Mouse (Mus musculus) spleen, adult 12 weeks (tissue): ENCODE results near the gene Rab12.

Experiments used
- DNase-seq: peaks from one replicate; pipeline ENCODE4 v3.0.0; 2022; ENCODE audit warnings: low spot score

Gene Rab12

DNA sequence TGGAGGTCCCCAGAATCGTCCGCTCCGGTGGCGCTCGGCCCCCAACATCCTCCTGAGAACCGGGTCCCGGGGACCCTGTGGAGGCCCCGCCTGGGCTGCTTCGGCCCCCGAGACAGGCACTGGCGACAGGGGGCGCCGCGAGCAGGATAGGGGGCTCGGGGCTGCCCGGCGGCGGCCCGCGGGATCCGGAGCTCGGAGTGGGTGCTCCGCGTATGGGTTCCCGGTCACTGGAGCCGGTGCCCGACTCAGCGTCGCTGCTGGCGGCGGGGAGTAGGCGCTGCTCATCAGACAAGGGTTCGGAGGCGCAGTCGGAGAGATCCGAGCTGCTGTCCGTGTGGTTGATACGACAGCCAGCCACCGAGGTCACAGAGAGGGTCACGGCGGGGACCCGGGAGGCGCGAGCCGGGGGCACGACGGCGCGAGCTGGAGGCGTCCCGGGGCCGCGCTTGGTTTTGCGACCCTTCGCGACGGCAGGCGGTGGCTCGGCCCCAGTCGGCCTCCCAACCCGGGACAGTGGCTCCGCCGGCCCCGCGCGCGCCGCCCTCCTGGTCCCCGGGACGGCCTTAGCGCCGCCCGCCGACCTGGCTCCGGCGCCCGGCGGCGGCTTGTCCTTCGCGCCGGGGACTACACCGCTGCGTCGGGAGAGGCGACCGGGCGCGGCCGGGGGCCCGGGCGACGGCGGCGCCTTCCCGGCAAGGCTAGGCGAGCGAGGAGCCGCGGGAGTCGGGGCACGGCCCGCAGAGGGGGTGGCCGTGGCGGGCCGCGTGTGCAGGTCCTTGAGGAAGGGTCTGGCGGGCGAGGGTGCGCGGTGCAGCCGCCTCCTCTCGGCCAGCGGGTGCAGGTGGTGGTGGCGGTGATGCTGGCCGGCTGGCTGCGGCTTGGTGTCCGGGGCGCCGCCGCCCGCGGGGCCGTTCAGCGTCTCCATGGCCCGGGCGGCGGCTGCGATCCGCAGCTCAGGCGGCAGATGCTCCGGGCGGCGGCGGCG is 70.8 kb downstream of the Rab12 start:
- no peak for DNase-seq

DNA sequence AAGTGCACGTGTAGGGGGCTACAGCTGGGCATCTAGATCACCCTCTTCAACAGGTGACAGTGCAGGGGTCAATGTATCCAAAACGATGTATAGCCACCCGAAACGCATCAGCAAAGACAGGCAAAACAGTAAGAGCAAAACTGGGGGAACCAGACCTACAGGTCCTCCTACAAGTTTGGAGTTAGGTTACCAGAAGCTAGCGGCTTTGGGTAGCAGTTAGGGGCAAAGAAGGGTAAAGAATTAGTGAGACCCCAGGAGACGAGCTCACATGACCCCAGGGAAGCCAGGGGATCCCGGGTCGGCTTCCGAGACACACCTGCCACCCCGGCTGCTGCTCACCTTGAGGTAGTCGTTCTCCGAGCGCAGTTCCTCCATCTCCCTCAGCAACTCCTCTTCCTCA is 71.6 kb downstream of the Rab12 start:
- DNase-seq = no peak

DNA sequence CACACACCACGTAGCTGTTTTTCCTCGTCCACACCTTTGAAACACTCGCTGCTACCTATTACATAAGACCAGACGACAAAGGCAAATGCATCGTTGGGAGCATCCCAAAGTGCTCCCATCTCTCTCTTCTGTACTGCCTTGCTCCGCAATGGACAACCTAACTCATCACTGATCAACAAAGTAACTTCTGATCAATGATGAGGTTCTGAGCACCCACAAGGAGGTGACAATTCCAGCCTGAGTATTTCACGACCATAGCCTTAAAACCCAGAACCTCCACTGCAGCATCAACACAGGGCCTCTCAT is 72.6 kb downstream of the Rab12 start:
- DNase-seq = no peak

DNA sequence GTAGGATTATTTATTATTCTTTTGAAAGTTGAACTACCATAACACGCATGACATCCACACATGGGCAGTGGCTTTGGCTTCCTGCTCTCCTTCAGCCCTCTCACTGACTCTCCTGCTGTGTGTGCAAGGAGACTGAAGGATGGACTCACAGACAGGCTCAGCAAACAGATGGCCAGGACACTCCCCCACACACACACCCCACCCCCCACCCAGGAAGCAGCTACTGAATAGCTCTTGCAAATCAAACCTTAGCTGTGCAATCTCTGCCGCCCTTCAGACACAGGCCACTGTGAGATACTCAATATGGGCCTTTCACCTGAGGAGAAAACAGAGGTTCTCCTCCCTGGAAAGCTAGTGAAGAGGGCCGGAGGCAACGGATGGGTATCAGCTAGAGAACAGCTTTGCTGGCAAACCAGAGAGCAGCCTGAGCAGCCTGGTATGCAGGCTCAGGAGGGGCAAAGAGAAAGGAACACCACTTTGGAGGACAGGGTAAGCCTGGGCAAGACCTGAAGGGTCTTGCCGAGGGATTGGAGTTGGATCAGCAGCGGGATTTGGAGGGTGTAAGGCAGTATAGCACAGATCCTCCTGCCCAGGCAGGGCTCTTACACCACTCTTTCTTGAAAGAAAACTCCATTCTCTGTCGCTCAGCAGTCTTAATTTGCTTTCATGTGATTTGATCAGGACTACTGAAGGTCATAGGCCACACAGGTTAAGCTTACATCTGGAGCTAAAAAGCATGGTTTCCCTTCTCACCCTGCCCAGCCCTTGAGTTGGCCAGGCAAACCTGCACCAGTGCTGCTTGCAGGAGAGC is 73.1 kb downstream of the Rab12 start:
- DNase-seq = no peak
